Mouse (Mus musculus) embryonic facial prominence, embryonic 15.5 days (tissue): ENCODE measurements around the gene Ccdc107. TPM values are rescaled to one million over a fixed set of nuclear protein-coding genes. Genes with fewer than 3 reads are reported as not detected.

Experiments
- ATAC-seq: fragments of 200-750 bp; cut with Nextera tagmentation; 2 replicates; pipeline ENCODE4 v1.8.0; 2017; ENCODE audit warnings: low read depth, moderate TSS enrichment; ENCODE audit not compliant: insufficient number of reproducible peaks, low FRiP score, low TSS enrichment
- H3K27ac ChIP-seq: fragments of 300-500 bp; sonication (generic); replicated peaks from 2 replicates; pipeline ENCODE4 v1.5.1; 2015; ENCODE audit warnings: mild to moderate bottlenecking, inconsistent platforms
- H3K27me3 ChIP-seq: fragments of 300-500 bp; sonication (generic); 2 replicates; pipeline ENCODE4 v1.6.1; 2015; ENCODE audit warnings: inconsistent platforms
- H3K36me3 ChIP-seq: fragments of 300-500 bp; sonication (generic); 2 replicates; pipeline ENCODE4 v1.6.1; 2015; ENCODE audit warnings: mild to moderate bottlenecking, inconsistent platforms
- H3K4me1 ChIP-seq: fragments of 300-500 bp; sonication (generic); 2 replicates; pipeline ENCODE4 v1.6.1; 2015; ENCODE audit warnings: inconsistent platforms
- H3K4me2 ChIP-seq: fragments of 300-500 bp; sonication (generic); replicated peaks from 2 replicates; pipeline ENCODE4 v1.6.1; 2015; ENCODE audit warnings: mild to moderate bottlenecking, inconsistent platforms
- H3K4me3 ChIP-seq: fragments of 300-500 bp; sonication (generic); replicated peaks from 2 replicates; pipeline ENCODE4 v1.5.1; 2015; ENCODE audit warnings: mild to moderate bottlenecking, inconsistent platforms
- H3K9ac ChIP-seq: fragments of 300-500 bp; sonication (generic); 2 replicates; pipeline ENCODE4 v1.6.1; 2015; ENCODE audit warnings: inconsistent platforms
- H3K9me3 ChIP-seq: fragments of 300-500 bp; sonication (generic); replicated peaks from 2 replicates; pipeline ENCODE4 v1.6.1; 2016; ENCODE audit warnings: inconsistent platforms
- WGBS: fragments of 180-500 bp; shearing (Covaris S2); methylation state at CpG from one replicate; pipeline ENCODE4 v1.1.7; 2015; 5-methylcytosine and 5-hydroxymethylcytosine counted together
- polyA plus RNA-seq: library from polyadenylated mRNA; unstranded; fragments of >200 nt; fragmentation: Nextera tagmentation; extraction: Ambion mirVana; gene quantifications from 2 replicates; pipeline ENCODE4 v1.2.1, GENCODE M21; 2015

Gene Ccdc107
- polyA plus RNA-seq, 1 experiment from 2014 or later: 71.7 TPM

GRCm38 (mm10) chr4:43535628-43536027, 42.9 kb downstream of the Ccdc107 start:
- no peak overlapping the region for H3K27ac ChIP-seq
- no peak overlapping the region for H3K4me3 ChIP-seq
- H3K27me3 ChIP-seq: no peaks in the 10 kb centered on the region
- WGBS: 91% methylated on average over 8 of the region's 8 CpGs
- H3K9me3 ChIP-seq: no peaks in the 10 kb centered on the region
- H3K9ac ChIP-seq: no peak overlapping the region
- H3K4me2 ChIP-seq: no peak overlapping the region
- no peaks in the 10 kb centered on the region for H3K4me1 ChIP-seq
- H3K36me3 ChIP-seq: peaks cover 97% of the 10 kb centered on the region
- no peak for ATAC-seq

GRCm38 (mm10) chr4:43536031-43536430, 43.3 kb downstream of the Ccdc107 start:
- Histone ChIP-seq H3K4me1 (no peaks in the 10 kb centered on the region), H3K9me3 (no peaks in the 10 kb centered on the region), H3K36me3 (peaks cover 97% of the 10 kb centered on the region), H3K27ac (no peak overlapping the region), H3K27me3 (no peaks in the 10 kb centered on the region), H3K4me3 (no peak overlapping the region), H3K4me2 (no peak overlapping the region), H3K9ac (no peak overlapping the region)
- ATAC-seq: no peak
- 95% methylated on average over 9 of the region's 9 CpGs for WGBS

GRCm38 (mm10) chr4:43542044-43542443, 49.3 kb downstream of the Ccdc107 start:
- no peaks in the 10 kb centered on the region for H3K4me1 ChIP-seq
- H3K9ac ChIP-seq: no peak overlapping the region
- H3K27ac ChIP-seq: no peak overlapping the region
- 43% methylated on average over 3 of the region's 3 CpGs for WGBS
- H3K9me3 ChIP-seq: no peaks in the 10 kb centered on the region
- no peak overlapping the region for H3K4me3 ChIP-seq
- peaks cover 99% of the 10 kb centered on the region for H3K36me3 ChIP-seq
- H3K4me2 ChIP-seq: no peak overlapping the region
- H3K27me3 ChIP-seq: no peaks in the 10 kb centered on the region
- no peak for ATAC-seq

Other genes starting within 250 kb of the Ccdc107 start
- 0.42 and 0.63 TPM in 2 replicates for gene Atp8b5, start 225.7 kb upstream of the Ccdc107 start, polyA plus RNA-seq
- 18.2 TPM in 2 replicates for gene Rusc2, start 110.9 kb upstream of the Ccdc107 start, polyA plus RNA-seq
- gene Fam166b, start 63.8 kb upstream of the Ccdc107 start, polyA plus RNA-seq: 0.41 and 0.44 TPM in 2 replicates
- 9.2 and 9.3 TPM in 2 replicates for gene Tesk1, start 51.0 kb upstream of the Ccdc107 start, polyA plus RNA-seq
- gene Cd72, start 38.3 kb upstream of the Ccdc107 start, polyA plus RNA-seq: 3.1 and 3.8 TPM in 2 replicates
- gene Sit1, start 9.2 kb upstream of the Ccdc107 start, polyA plus RNA-seq: not detected in 2 replicates
- 36.8 and 39.8 TPM in 2 replicates for gene Arhgef39, start 6.8 kb downstream of the Ccdc107 start, polyA plus RNA-seq
- gene Car9, start 14.1 kb downstream of the Ccdc107 start, polyA plus RNA-seq: 2.5 and 4.8 TPM in 2 replicates
- 456 and 604 TPM in 2 replicates for gene Tpm2, start 30.9 kb downstream of the Ccdc107 start, polyA plus RNA-seq
- 77.5 and 88.2 TPM in 2 replicates for gene Creb3, start 69.4 kb downstream of the Ccdc107 start, polyA plus RNA-seq
- 55.8 and 60.9 TPM in 2 replicates for gene Tln1, start 69.8 kb downstream of the Ccdc107 start, polyA plus RNA-seq
- gene Rgp1, start 85.8 kb downstream of the Ccdc107 start, polyA plus RNA-seq: 28.6 and 32.5 TPM in 2 replicates
- gene Gba2, start 86.0 kb downstream of the Ccdc107 start, polyA plus RNA-seq: 21.3 and 22.3 TPM in 2 replicates
- gene Msmp, start 91.6 kb downstream of the Ccdc107 start, polyA plus RNA-seq: 1.5 and 1.6 TPM in 2 replicates
- 19.7 and 20.9 TPM in 2 replicates for gene Npr2, start 139.0 kb downstream of the Ccdc107 start, polyA plus RNA-seq
- gene Spag8, start 160.7 kb downstream of the Ccdc107 start, polyA plus RNA-seq: 7.5 and 10.6 TPM in 2 replicates
- gene Hint2, start 163.6 kb downstream of the Ccdc107 start, polyA plus RNA-seq: 88.1 and 91.2 TPM in 2 replicates
- gene Tmem8b, start 176.1 kb downstream of the Ccdc107 start, polyA plus RNA-seq: 5.3 and 6.1 TPM in 2 replicates
- gene Fam221b, start 176.2 kb downstream of the Ccdc107 start, polyA plus RNA-seq: 2.9 and 4.3 TPM in 2 replicates
- not detected in 2 replicates for gene Olfr70, start 207.9 kb downstream of the Ccdc107 start, polyA plus RNA-seq
- gene Olfr71, start 217.4 kb downstream of the Ccdc107 start, polyA plus RNA-seq: not detected in 2 replicates
- 0.99 and 1.2 TPM in 2 replicates for gene Hrct1, start 234.3 kb downstream of the Ccdc107 start, polyA plus RNA-seq
- gene Spaar, start 237.1 kb downstream of the Ccdc107 start, polyA plus RNA-seq: 0.09 and 0.31 TPM in 2 replicates